Mouse (Mus musculus) brain, adult 2 months (tissue): ENCODE measurements around the gene Ccnjl.

Experiments
- DNase-seq: peaks from one replicate; pipeline ENCODE4 v3.0.0; 2011; ENCODE audit warnings: low read depth, low spot score

Ccnjl gene

GRCm38 (mm10) chr11:43624341-43624740 is 95.8 kb downstream of the Ccnjl start:
- DNase-seq: peak; percentile 83

- DNase-seq: peak; percentile 79
Measured at GRCm38 (mm10) chr11:43626300-43626926, 97.8 kb downstream of the Ccnjl start.

- peak; percentile 87 for DNase-seq
Measured at GRCm38 (mm10) chr11:43626927-43627645, 98.5 kb downstream of the Ccnjl start.

GRCm38 (mm10) chr11:43631645-43632044 is 103.1 kb downstream of the Ccnjl start:
- DNase-seq: no peak

GRCm38 (mm10) chr11:43632566-43632965 is 104.0 kb downstream of the Ccnjl start:
- DNase-seq: peak; percentile 75

GRCm38 (mm10) chr11:43633165-43633564 is 104.6 kb downstream of the Ccnjl start:
- DNase-seq: no peak

GRCm38 (mm10) chr11:43633658-43634401 is 105.2 kb downstream of the Ccnjl start:
- peak; percentile 78 for DNase-seq
